Mouse (Mus musculus): ENCODE measurements around the gene Fam186b. TPM values are rescaled to one million over a fixed set of nuclear protein-coding genes. Genes with fewer than 3 reads are reported as not detected.
A peak's percentile ranks its signal among the peaks of the same experiment; 100 is the strongest.

Fam186b gene
- polyA plus RNA-seq, 1 experiment from 2014 or later, result 0.04 TPM

DNA sequence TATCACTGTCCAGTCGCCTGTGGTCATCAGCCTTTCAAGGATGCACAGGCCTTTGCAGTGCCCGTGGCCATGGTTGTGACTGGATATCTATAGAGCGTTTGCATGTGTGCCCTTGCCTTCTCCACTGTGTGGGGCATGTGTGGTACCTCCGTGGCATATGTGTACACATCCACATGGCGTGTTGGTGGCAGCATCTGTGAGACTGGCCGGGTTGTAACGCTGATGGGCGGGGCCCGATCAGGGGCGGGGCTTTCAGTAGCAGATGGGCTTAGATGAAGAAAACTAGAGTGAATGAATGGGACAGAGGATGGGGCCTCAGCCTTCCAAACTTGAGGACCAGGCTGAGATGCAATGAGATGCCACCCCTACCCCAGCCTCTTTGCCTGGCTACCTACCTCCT, 63.7 kb downstream of the Fam186b start:
- ATAC-seq (ENCODE audit: low read depth), result no peak
- no peak overlapping the region for H3K4me3 ChIP-seq (ENCODE audit: low read depth, low read length)
- 50% methylated on average over 10 of the region's 10 CpGs for WGBS (ENCODE audit: insufficient replicate concordance)
- peaks cover 3% of the 10 kb centered on the region for H3K4me1 ChIP-seq (ENCODE audit: control insufficient read depth, low read depth, low read length)
- H3K36me3 ChIP-seq (ENCODE audit: control insufficient read depth, insufficient read depth), result no peaks in the 10 kb centered on the region
- H3K4me2 ChIP-seq (ENCODE audit: low read depth, low read length), result no peak overlapping the region
- H3K27me3 ChIP-seq (ENCODE audit: control insufficient read depth, insufficient read depth, low read depth, low read length), result peaks cover 35% of the 10 kb centered on the region
- no peak overlapping the region for H3K27ac ChIP-seq (ENCODE audit: low read length)
- H3K9me3 ChIP-seq (replicated peaks; ENCODE audit: control insufficient read depth, low read length), result no peaks in the 10 kb centered on the region
- H3K9ac ChIP-seq (ENCODE audit: low read depth, low read length), result no peak overlapping the region

DNA sequence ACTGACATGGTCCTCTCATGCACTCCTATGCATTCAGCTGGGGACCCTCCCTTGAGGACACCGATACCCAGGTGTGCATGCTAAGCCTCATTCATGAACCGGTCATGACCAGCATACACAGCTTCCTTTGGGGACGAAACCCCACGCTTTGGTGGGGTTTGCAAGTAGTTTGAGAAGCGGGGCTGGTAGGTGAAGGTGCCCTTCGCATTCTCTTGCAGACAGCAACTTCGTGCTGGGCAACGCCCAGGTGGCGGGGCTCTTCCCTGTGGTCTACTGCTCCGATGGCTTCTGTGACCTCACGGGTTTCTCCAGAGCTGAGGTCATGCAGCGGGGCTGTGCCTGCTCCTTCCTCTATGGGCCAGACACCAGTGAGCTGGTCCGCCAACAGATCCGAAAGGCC, 69.6 kb downstream of the Fam186b start:
- H3K27me3 ChIP-seq (ENCODE audit: control insufficient read depth, insufficient read depth, low read depth, low read length), result peaks cover 91% of the 10 kb centered on the region
- H3K27ac ChIP-seq (ENCODE audit: low read length), result no peak overlapping the region
- H3K4me3 ChIP-seq (ENCODE audit: low read depth, low read length), result no peak overlapping the region
- no peak overlapping the region for H3K9ac ChIP-seq (ENCODE audit: low read depth, low read length)
- WGBS (ENCODE audit: insufficient replicate concordance), result 20% methylated on average over 14 of the region's 14 CpGs
- no peaks in the 10 kb centered on the region for H3K9me3 ChIP-seq (replicated peaks; ENCODE audit: control insufficient read depth, low read length)
- no peak for ATAC-seq (ENCODE audit: low read depth)
- H3K36me3 ChIP-seq (ENCODE audit: control insufficient read depth, insufficient read depth), result no peaks in the 10 kb centered on the region
- H3K4me2 ChIP-seq (ENCODE audit: low read depth, low read length), result no peak overlapping the region
- peaks cover 2% of the 10 kb centered on the region; the same call in 1 of the 2 replicates for H3K4me1 ChIP-seq (ENCODE audit: control insufficient read depth, low read depth, low read length)

DNA sequence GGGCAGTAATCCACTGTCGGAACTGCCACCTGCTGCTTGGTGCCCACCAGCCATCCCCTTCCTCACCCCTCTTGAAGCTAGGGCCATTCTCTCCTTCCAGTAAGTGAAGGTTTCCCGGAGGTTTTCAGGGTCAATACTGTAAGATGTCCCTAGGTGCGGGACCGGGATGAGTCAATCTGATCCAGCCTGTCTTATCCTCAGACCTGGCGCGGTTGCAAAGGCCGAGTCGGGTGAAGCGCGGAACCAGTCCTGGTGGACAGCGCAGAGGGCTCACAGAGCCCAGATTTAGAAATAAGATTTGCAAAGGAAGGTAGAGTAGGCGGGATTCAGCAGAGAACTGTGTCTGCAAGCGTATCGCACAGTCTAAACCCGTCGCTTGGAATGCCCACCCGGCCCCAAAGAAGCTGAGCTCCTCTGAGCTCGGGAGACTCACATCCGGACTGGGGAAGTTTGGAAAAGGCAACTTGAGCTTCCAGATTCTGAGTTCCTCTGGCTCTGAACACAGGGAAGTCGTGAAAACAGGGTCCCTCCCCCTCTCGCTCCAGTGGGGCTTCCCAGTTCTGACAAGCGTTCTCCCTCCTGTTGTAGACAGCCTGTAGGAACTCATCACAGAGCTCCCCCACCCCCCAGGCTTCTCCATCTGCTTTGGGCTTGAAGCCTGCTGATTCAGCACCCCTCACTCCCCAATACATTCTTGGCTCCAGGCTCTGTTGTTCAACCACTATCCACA, 70.4 kb downstream of the Fam186b start:
- peaks cover 2% of the 10 kb centered on the region; the same call in 1 of the 2 replicates for H3K4me1 ChIP-seq (ENCODE audit: control insufficient read depth, low read depth, low read length)
- no peak overlapping the region for H3K27ac ChIP-seq (ENCODE audit: low read length)
- no peaks in the 10 kb centered on the region for H3K36me3 ChIP-seq (ENCODE audit: control insufficient read depth, insufficient read depth)
- H3K9me3 ChIP-seq (replicated peaks; ENCODE audit: control insufficient read depth, low read length), result no peaks in the 10 kb centered on the region
- no peak overlapping the region for H3K9ac ChIP-seq (ENCODE audit: low read depth, low read length)
- WGBS (ENCODE audit: insufficient replicate concordance), result 2% methylated on average over 22 of the region's 22 CpGs
- H3K4me2 ChIP-seq (ENCODE audit: low read depth, low read length), result no peak overlapping the region; the same call in 1 of the 2 replicates
- peaks cover 95% of the 10 kb centered on the region for H3K27me3 ChIP-seq (ENCODE audit: control insufficient read depth, insufficient read depth, low read depth, low read length)
- no peak overlapping the region for H3K4me3 ChIP-seq (ENCODE audit: low read depth, low read length)
- ATAC-seq (ENCODE audit: low read depth), result no peak

DNA sequence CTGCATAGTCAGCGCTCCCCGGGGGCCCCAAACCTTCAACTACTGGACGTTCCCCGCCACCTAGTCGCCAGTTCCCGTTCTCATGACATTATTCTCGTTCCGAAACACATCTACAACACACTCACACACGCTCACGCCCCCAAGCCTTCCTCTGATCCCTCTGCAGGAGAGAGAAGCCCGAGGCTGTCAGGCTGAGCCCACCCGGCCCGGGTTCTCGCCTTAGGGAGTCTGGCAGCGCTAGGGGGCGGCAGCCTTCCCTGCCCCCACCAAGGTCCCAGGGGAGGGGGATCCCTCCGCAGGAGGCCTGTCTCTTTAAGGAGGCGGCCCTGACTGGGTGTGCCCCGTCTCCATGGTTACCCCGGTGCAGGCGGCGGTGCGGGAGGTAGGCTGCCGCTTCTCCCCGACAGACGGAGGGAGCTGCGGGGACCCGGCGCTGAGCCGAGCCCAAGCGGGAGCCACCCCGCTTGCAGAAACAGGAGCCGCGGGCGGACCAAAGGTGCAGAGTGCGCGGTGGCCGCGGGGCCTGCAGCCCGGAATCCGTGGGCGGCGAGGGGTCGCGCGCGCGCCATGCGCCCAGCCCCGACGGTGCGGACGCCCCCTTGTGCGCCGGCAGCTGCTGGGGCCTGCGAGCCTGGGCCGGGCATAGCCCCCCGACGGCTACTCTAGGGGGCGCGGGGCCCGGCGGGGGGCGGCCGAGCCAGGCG, 71.3 kb downstream of the Fam186b start, which contains the start of gene Kcnh3:
Gene Kcnh3 (plus strand): TSS at position 654 of the 704 bp plus-strand sequence.
- Histone ChIP-seq H3K9me3 (replicated peaks; ENCODE audit: control insufficient read depth, low read length) (no peaks in the 10 kb centered on the region), H3K9ac (ENCODE audit: low read depth, low read length) (no peak within 1 kb of the TSS), H3K4me3 (ENCODE audit: low read depth, low read length) (peak within 1 kb of the TSS; percentile 51), H3K27me3 (ENCODE audit: control insufficient read depth, insufficient read depth, low read depth, low read length) (peaks cover 97% of the 10 kb centered on the region), H3K36me3 (ENCODE audit: control insufficient read depth, insufficient read depth) (no peaks in the 10 kb centered on the region), H3K4me1 (ENCODE audit: control insufficient read depth, low read depth, low read length) (peaks cover 2% of the 10 kb centered on the region; the same call in 1 of the 2 replicates), H3K4me2 (ENCODE audit: low read depth, low read length) (peak within 1 kb of the TSS; percentile 53), H3K27ac (ENCODE audit: low read length) (no peak within 1 kb of the TSS)
- peak; percentile 59 for ATAC-seq (ENCODE audit: low read depth)
- 2% methylated on average over 60 of the region's 66 CpGs for WGBS (ENCODE audit: insufficient replicate concordance)

DNA sequence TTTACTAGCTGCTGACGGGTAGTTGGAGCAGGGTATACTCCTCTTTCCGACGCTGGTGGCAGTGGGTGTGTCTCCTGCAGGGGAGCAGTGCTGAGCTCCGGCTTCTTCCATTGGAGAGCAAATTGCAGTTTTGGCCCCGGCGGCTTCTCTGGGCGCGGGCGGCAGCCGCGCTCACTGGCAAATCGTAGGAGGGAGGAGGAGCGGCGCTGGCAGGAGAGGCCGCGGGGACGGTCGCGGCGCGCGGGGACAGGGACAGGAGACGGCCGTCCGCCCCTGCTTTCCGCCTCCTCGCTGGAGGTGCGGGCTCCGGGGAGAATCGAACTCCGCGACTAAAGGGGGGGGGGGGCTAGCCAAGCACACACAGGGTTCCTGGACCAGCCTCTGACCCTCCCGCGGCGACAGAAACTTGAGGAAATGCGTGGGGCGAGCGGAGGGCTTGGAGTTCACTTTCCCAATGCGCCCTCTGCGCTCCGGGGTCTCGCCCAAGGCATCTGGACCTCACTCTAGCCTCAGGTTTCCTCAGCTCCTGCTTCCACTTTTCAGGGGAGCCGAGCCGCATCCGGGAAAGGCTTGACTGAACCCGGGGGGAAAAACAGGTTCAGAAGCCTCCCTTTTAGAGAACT, 72.0 kb downstream of the Fam186b start:
- WGBS (ENCODE audit: insufficient replicate concordance), result under 1% methylated on average over 42 of the region's 46 CpGs
- Histone ChIP-seq H3K9me3 (replicated peaks; ENCODE audit: control insufficient read depth, low read length) (no peaks in the 10 kb centered on the region), H3K36me3 (ENCODE audit: control insufficient read depth, insufficient read depth) (no peaks in the 10 kb centered on the region), H3K9ac (ENCODE audit: low read depth, low read length) (no peak overlapping the region), H3K4me2 (ENCODE audit: low read depth, low read length) (peak overlapping the region; percentile 53), H3K27me3 (ENCODE audit: control insufficient read depth, insufficient read depth, low read depth, low read length) (peaks cover 95% of the 10 kb centered on the region), H3K4me3 (ENCODE audit: low read depth, low read length) (peak overlapping the region; percentile 51), H3K27ac (ENCODE audit: low read length) (no peak overlapping the region), H3K4me1 (ENCODE audit: control insufficient read depth, low read depth, low read length) (peaks cover 2% of the 10 kb centered on the region; the same call in 1 of the 2 replicates)
- ATAC-seq (ENCODE audit: low read depth), result 0 out of 2 replicates have a peak, but pooled peaks have one; percentile 19

DNA sequence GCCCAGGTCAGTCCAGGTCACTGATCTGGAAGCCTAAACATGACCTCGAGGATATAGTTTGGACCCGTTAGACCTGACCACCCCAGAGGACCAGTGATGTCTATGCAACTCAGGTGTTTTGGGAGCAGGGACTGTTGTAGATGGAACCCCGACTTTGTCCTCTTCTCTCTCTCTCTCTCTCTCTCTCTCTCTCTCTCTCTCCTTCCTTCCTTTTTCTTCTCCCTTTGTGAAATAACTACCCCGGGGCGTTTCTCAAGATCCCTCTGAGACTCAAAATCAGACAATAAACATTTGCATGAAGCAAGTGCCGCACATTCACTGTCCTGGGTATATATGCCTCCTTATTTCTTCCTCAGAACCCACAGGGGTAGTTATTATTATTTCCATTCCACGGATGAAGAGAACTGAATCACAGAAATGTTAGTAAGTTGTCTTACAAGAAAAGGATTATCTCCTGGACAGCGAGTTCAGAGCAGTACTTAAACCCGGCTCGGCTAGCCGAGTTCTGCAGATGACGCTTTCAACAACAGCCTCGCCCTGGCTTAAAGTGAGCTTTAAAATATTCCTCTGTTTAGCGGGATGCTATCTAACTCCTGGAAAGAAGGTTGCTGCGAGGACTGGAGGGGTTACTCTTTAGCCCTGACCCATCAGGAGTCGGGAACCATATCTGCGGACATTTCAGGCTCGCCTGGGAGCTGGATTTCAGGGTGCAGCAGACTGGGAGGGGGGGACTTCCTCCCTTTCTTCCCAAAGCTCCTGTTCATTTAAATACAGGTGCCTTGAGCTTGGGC, 72.7 kb downstream of the Fam186b start:
- H3K27ac ChIP-seq (ENCODE audit: low read length), result no peak overlapping the region
- H3K9me3 ChIP-seq (replicated peaks; ENCODE audit: control insufficient read depth, low read length), result no peaks in the 10 kb centered on the region
- WGBS (ENCODE audit: insufficient replicate concordance), result 6% methylated on average over 18 of the region's 18 CpGs
- peaks cover 88% of the 10 kb centered on the region for H3K27me3 ChIP-seq (ENCODE audit: control insufficient read depth, insufficient read depth, low read depth, low read length)
- H3K9ac ChIP-seq (ENCODE audit: low read depth, low read length), result no peak overlapping the region
- no peaks in the 10 kb centered on the region for H3K36me3 ChIP-seq (ENCODE audit: control insufficient read depth, insufficient read depth)
- peaks cover 2% of the 10 kb centered on the region; the same call in 1 of the 2 replicates for H3K4me1 ChIP-seq (ENCODE audit: control insufficient read depth, low read depth, low read length)
- no peak for ATAC-seq (ENCODE audit: low read depth)
- H3K4me3 ChIP-seq (ENCODE audit: low read depth, low read length), result peak overlapping the region; percentile 51; the same call in 1 of the 2 replicates
- H3K4me2 ChIP-seq (ENCODE audit: low read depth, low read length), result peak overlapping the region; percentile 53

DNA sequence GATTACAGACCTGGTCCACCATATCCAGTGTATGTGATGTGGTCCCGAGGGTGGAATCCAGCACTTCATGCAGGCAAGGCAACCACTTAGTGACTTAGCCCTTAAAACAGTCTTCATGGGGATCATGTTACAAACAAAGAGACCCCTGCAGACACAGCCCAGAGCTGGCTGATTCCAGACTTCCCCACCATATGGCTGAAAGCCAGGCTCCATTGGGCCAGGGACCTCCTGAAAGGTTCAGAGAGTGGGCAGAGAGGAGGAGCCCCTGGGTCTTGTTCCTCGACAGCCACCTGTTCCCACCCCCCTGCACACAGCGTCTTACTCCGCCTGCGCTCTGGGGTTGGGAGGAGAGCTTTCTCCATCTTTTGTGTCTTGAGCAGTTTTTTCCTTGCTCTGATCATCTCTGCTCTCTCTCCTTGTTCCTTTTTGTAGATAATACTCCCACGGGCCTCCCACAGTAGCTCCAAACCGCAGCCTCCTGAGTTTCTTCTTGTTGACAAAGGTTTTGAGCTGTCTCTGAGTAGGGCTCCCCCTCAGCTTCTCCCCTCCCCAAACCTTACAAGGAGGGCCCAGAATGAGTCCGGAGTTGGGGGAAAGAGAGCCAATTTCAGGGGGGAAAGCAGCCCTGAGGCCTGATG, 74.3 kb downstream of the Fam186b start:
- WGBS (ENCODE audit: insufficient replicate concordance), result 15% methylated on average over 8 of the region's 8 CpGs

More for the DNA sequence above, 74.3 kb downstream of the Fam186b start:
- H3K4me3 ChIP-seq (ENCODE audit: low read depth, low read length), result no peak overlapping the region
- H3K36me3 ChIP-seq (ENCODE audit: control insufficient read depth, insufficient read depth), result no peaks in the 10 kb centered on the region
- H3K9me3 ChIP-seq (replicated peaks; ENCODE audit: control insufficient read depth, low read length), result no peaks in the 10 kb centered on the region
- H3K4me1 ChIP-seq (ENCODE audit: control insufficient read depth, low read depth, low read length), result peaks cover 7% of the 10 kb centered on the region; the same call in 1 of the 2 replicates
- H3K27ac ChIP-seq (ENCODE audit: low read length), result no peak overlapping the region
- no peak overlapping the region for H3K4me2 ChIP-seq (ENCODE audit: low read depth, low read length)
- no peak overlapping the region for H3K9ac ChIP-seq (ENCODE audit: low read depth, low read length)
- H3K27me3 ChIP-seq (ENCODE audit: control insufficient read depth, insufficient read depth, low read depth, low read length), result peaks cover 72% of the 10 kb centered on the region
- no peak for ATAC-seq (ENCODE audit: low read depth)

Measured in liver, embryonic 16.5 days (tissue).